Mouse (Mus musculus): ENCODE data around the gene Hand1.

GRCm38 (mm10) chr11:57829871-57830775 is 2.5 kb downstream of the Hand1 start:
- TF ChIP-seq E2F4 (IDR thresholded peaks at IDR 0.05; ENCODE audit: insufficient read depth) (no peak), SRF (IDR thresholded peaks at IDR 0.05; ENCODE audit: control insufficient read depth, insufficient read length, low read depth) (no peak), TCF12 (IDR thresholded peaks at IDR 0.05; ENCODE audit: insufficient read depth, poor library complexity, severe bottlenecking) (no peak)
